Comparison of ENCODE assay signal across 11 mouse cellular contexts in genomic region chrX:128576269-128576871, GRCm38 (mm10).
A peak's percentile ranks its signal among the peaks of the same experiment; 100 is the strongest.
DNase-seq lines count a peak whose midpoint lies in the region; ATAC-seq and TF ChIP-seq lines count a peak whose summit lies in the region.
"Had no signal": no experiment of that assay in that cellular context is flagged by ENCODE, and none has a peak within 500 bp of the region (broad histone marks: within the 10 kb centered on the region; RNA-seq: fewer than 3 reads in every experiment).

No protein-coding gene starts in this region.

- no peaks in the 10 kb centered on the region for H3K27me3 ChIP-seq in lung, postnatal 0 days (replicated peaks; ENCODE audit: insufficient read depth, low read length)
- H3K27me3 ChIP-seq in hindbrain, embryonic 15.5 days: no peaks in the 10 kb centered on the region
- H3K27me3 ChIP-seq: megakaryocyte, embryonic 14.5 days had no signal

- 0 out of 2 replicates have a peak, but pooled peaks have one; percentile 3 for TF ChIP-seq CTCF in lung, postnatal 0 days (IDR thresholded peaks at IDR 0.05)
- no peak for TF ChIP-seq CTCF in lung, adult 2 months (IDR thresholded peaks at IDR 0.05; ENCODE audit: insufficient read depth, low read length)

- no peaks in the 10 kb centered on the region for H3K4me1 ChIP-seq in lung, postnatal 0 days (ENCODE audit: insufficient read depth, low read depth, low read length)
- no peaks in the 10 kb centered on the region for H3K4me1 ChIP-seq in lung, adult 2 months (ENCODE audit: control insufficient read depth, insufficient read depth, low read length)
- H3K4me1 ChIP-seq in hindbrain, embryonic 15.5 days (replicated peaks): no peaks in the 10 kb centered on the region
- H3K4me1 ChIP-seq: megakaryocyte, embryonic 14.5 days had no signal

- no peak for ATAC-seq in lung, postnatal 0 days
- peak; percentile 71 for ATAC-seq in hindbrain, embryonic 15.5 days (ENCODE audit: low FRiP score, low read depth)

- WGBS in lung, postnatal 0 days: 8% methylated on average over 5 of the region's 5 CpGs
- 16% methylated on average over 5 of the region's 5 CpGs for WGBS in lung, adult 2 months
- WGBS in hindbrain, embryonic 15.5 days: 9% methylated on average over 5 of the region's 5 CpGs

- no peak overlapping the region for H3K4me2 ChIP-seq in lung, postnatal 0 days (replicated peaks; ENCODE audit: low read depth, low read length)
- H3K4me2 ChIP-seq in hindbrain, embryonic 15.5 days: no peak overlapping the region

- no peak for TF ChIP-seq EP300 in lung, postnatal 0 days (IDR thresholded peaks at IDR 0.05)

- H3K9ac ChIP-seq in lung, postnatal 0 days (replicated peaks; ENCODE audit: low read depth): no peak overlapping the region
- H3K9ac ChIP-seq in hindbrain, embryonic 15.5 days: no peak overlapping the region

- TF ChIP-seq POLR2A in lung, adult 2 months (IDR thresholded peaks at IDR 0.05; ENCODE audit: borderline replicate concordance, extremely low read depth, low read depth, low read length): no peak

- H3K36me3 ChIP-seq in lung, postnatal 0 days (ENCODE audit: insufficient read depth, low read length): no peaks in the 10 kb centered on the region
- no peaks in the 10 kb centered on the region for H3K36me3 ChIP-seq in hindbrain, embryonic 15.5 days

- H3K27ac ChIP-seq in lung, postnatal 0 days (ENCODE audit: low read length): no peak overlapping the region
- peak overlapping the region; percentile 20; the same call in 1 of the 2 replicates for H3K27ac ChIP-seq in hindbrain, embryonic 15.5 days (replicated peaks)

- H3K4me3 ChIP-seq in lung, postnatal 0 days (ENCODE audit: low read depth, low read length): no peak overlapping the region
- H3K4me3 ChIP-seq in lung, adult 2 months (replicated peaks; ENCODE audit: extremely low read depth, low read depth, low read length): no peak overlapping the region
- no peak overlapping the region for H3K4me3 ChIP-seq in hindbrain, embryonic 15.5 days
- H3K4me3 ChIP-seq: megakaryocyte, embryonic 14.5 days had no signal

- no peaks in the 10 kb centered on the region for H3K9me3 ChIP-seq in lung, postnatal 0 days (ENCODE audit: low read length)
- no peaks in the 10 kb centered on the region for H3K9me3 ChIP-seq in hindbrain, embryonic 15.5 days
- H3K9me3 ChIP-seq: megakaryocyte, embryonic 14.5 days had no signal

- peak; percentile 17 to 45 for DNase-seq in cerebellum, postnatal 10 days
- no peak for DNase-seq in cerebellum, postnatal 4 days (ENCODE audit: low spot score in 2 of 2)
- peak; percentile 4 for DNase-seq in lung, postnatal 0 days (ENCODE audit: low spot score)
- DNase-seq in lung, adult 2 months: no peak
- peak; percentile 29 for DNase-seq in telencephalon, adult 2 months (ENCODE audit: low read depth, low spot score)
- DNase-seq in cerebellum, postnatal 36 days: no peak
- DNase-seq in urinary bladder, postnatal 4 days (ENCODE audit: low spot score in 2 of 2): no peak
- DNase-seq: cerebellum, adult 8-10 months; thymus, postnatal 4 days had no signal

Comparison
In these comparisons a context has a peak if more than half of its experiments do, and no peak if none do; other contexts are left out.
1. DNase-seq: peak in cerebellum, postnatal 10 days (2 of 2), lung, postnatal 0 days (single experiment) and telencephalon, adult 2 months (single experiment); none in cerebellum, postnatal 4 days (0 of 2), lung, adult 2 months (single experiment), cerebellum, postnatal 36 days (0 of 2) and urinary bladder, postnatal 4 days (0 of 2).